Mouse (Mus musculus): ENCODE results near the gene Drosha. TPM values are rescaled to one million over a fixed set of nuclear protein-coding genes. Genes with fewer than 3 reads are reported as not detected.

Gene Drosha
- 42.2 and 45.6 TPM in 2 replicates for polyA plus RNA-seq (2014; fragmentation: Nextera tagmentation; extraction: Ambion mirVana)

- WGBS: under 1% methylated on average over 67 of the region's 67 CpGs
- peak; percentile 100 for ATAC-seq (replicated peaks; ENCODE audit: low FRiP score, low TSS enrichment, low read depth)
- H3K36me3 ChIP-seq (ENCODE audit: control insufficient read depth, insufficient read depth, low read length): peaks cover 48% of the 10 kb centered on the region
- peak within 1 kb of the TSS; percentile 83 for H3K4me2 ChIP-seq (ENCODE audit: low read length)
- no peaks in the 10 kb centered on the region for H3K27me3 ChIP-seq (replicated peaks; ENCODE audit: control insufficient read depth, insufficient read depth, low read length)
- DNase-seq (ENCODE audit: low spot score): peak; percentile 99
- peak within 1 kb of the TSS; percentile 90 for H3K9ac ChIP-seq (ENCODE audit: low read length)
- H3K4me3 ChIP-seq (ENCODE audit: low read depth, low read length): peak within 1 kb of the TSS; percentile 97
- no peaks in the 10 kb centered on the region for H3K9me3 ChIP-seq (ENCODE audit: control insufficient read depth, low read length)
- H3K27ac ChIP-seq (ENCODE audit: low read depth): peak within 1 kb of the TSS; percentile 73
- peaks cover 16% of the 10 kb centered on the region for H3K4me1 ChIP-seq (replicated peaks; ENCODE audit: control insufficient read depth, insufficient read depth, low read length)
These were observed at the start of gene Drosha, which contains the start of gene 6030458C11Rik for GRCm38 (mm10) chr15:12824197-12824952. Gene Drosha, plus strand, starts transcription at chr15:12824815. Gene 6030458C11Rik, minus strand, starts transcription at chr15:12824649.

GRCm38 (mm10) chr15:12781296-12781695, 43.3 kb upstream of the Drosha start:
- no peak for ATAC-seq (replicated peaks; ENCODE audit: low FRiP score, low TSS enrichment, low read depth)
- Histone ChIP-seq H3K9me3 (ENCODE audit: control insufficient read depth, low read length) (0 out of 2 replicates have a peak, but pooled peaks cover 2% of the 10 kb centered on the region), H3K4me3 (ENCODE audit: low read depth, low read length) (no peak overlapping the region), H3K36me3 (ENCODE audit: control insufficient read depth, insufficient read depth, low read length) (no peaks in the 10 kb centered on the region), H3K27ac (ENCODE audit: low read depth) (no peak overlapping the region), H3K4me1 (replicated peaks; ENCODE audit: control insufficient read depth, insufficient read depth, low read length) (no peaks in the 10 kb centered on the region), H3K27me3 (replicated peaks; ENCODE audit: control insufficient read depth, insufficient read depth, low read length) (no peaks in the 10 kb centered on the region), H3K9ac (ENCODE audit: low read length) (no peak overlapping the region), H3K4me2 (ENCODE audit: low read length) (no peak overlapping the region)
- WGBS: 74% methylated on average over 6 of the region's 6 CpGs
- no peak for DNase-seq (ENCODE audit: low spot score)

- Histone ChIP-seq H3K4me3 (ENCODE audit: low read depth, low read length) (no peak overlapping the region), H3K36me3 (ENCODE audit: control insufficient read depth, insufficient read depth, low read length) (no peaks in the 10 kb centered on the region), H3K4me2 (ENCODE audit: low read length) (no peak overlapping the region), H3K27me3 (replicated peaks; ENCODE audit: control insufficient read depth, insufficient read depth, low read length) (no peaks in the 10 kb centered on the region), H3K4me1 (replicated peaks; ENCODE audit: control insufficient read depth, insufficient read depth, low read length) (no peaks in the 10 kb centered on the region), H3K9me3 (ENCODE audit: control insufficient read depth, low read length) (no peaks in the 10 kb centered on the region), H3K9ac (ENCODE audit: low read length) (no peak overlapping the region), H3K27ac (ENCODE audit: low read depth) (no peak overlapping the region)
- WGBS: 50% methylated on average over 14 of the region's 16 CpGs
- ATAC-seq (replicated peaks; ENCODE audit: low FRiP score, low TSS enrichment, low read depth): no peak
- DNase-seq (ENCODE audit: low spot score): no peak
These were observed 42.8 kb upstream of the Drosha start for GRCm38 (mm10) chr15:12781729-12782326.

- Histone ChIP-seq H3K4me3 (ENCODE audit: low read depth, low read length) (no peak overlapping the region), H3K9ac (ENCODE audit: low read length) (no peak overlapping the region), H3K36me3 (ENCODE audit: control insufficient read depth, insufficient read depth, low read length) (no peaks in the 10 kb centered on the region), H3K9me3 (ENCODE audit: control insufficient read depth, low read length) (no peaks in the 10 kb centered on the region), H3K27me3 (replicated peaks; ENCODE audit: control insufficient read depth, insufficient read depth, low read length) (no peaks in the 10 kb centered on the region), H3K4me1 (replicated peaks; ENCODE audit: control insufficient read depth, insufficient read depth, low read length) (peaks cover 7% of the 10 kb centered on the region), H3K4me2 (ENCODE audit: low read length) (no peak overlapping the region), H3K27ac (ENCODE audit: low read depth) (no peak overlapping the region)
- ATAC-seq (replicated peaks; ENCODE audit: low FRiP score, low TSS enrichment, low read depth): no peak
- 84% methylated on average over 5 of the region's 5 CpGs for WGBS
- DNase-seq (ENCODE audit: low spot score): no peak
These were observed 36.1 kb upstream of the Drosha start for GRCm38 (mm10) chr15:12788536-12788935.

- WGBS: 10% methylated on average over 10 of the region's 10 CpGs
- no peaks in the 10 kb centered on the region for H3K36me3 ChIP-seq (ENCODE audit: control insufficient read depth, insufficient read depth, low read length)
- no peaks in the 10 kb centered on the region for H3K9me3 ChIP-seq (ENCODE audit: control insufficient read depth, low read length)
- H3K9ac ChIP-seq (ENCODE audit: low read length): no peak overlapping the region
- no peak overlapping the region for H3K4me3 ChIP-seq (ENCODE audit: low read depth, low read length)
- peak; percentile 75 for ATAC-seq (replicated peaks; ENCODE audit: low FRiP score, low TSS enrichment, low read depth)
- H3K27ac ChIP-seq (ENCODE audit: low read depth): peak overlapping the region; percentile 43; the same call in 1 of the 2 replicates
- H3K4me2 ChIP-seq (ENCODE audit: low read length): peak overlapping the region; percentile 24; the same call in 1 of the 2 replicates
- H3K27me3 ChIP-seq (replicated peaks; ENCODE audit: control insufficient read depth, insufficient read depth, low read length): no peaks in the 10 kb centered on the region
- peaks cover 7% of the 10 kb centered on the region for H3K4me1 ChIP-seq (replicated peaks; ENCODE audit: control insufficient read depth, insufficient read depth, low read length)
- DNase-seq (ENCODE audit: low spot score): no peak
These were observed 35.2 kb upstream of the Drosha start for GRCm38 (mm10) chr15:12789406-12789867.

- Histone ChIP-seq H3K4me1 (replicated peaks; ENCODE audit: control insufficient read depth, insufficient read depth, low read length) (peaks cover 5% of the 10 kb centered on the region), H3K9ac (ENCODE audit: low read length) (no peak overlapping the region), H3K27me3 (replicated peaks; ENCODE audit: control insufficient read depth, insufficient read depth, low read length) (no peaks in the 10 kb centered on the region), H3K9me3 (ENCODE audit: control insufficient read depth, low read length) (no peaks in the 10 kb centered on the region), H3K27ac (ENCODE audit: low read depth) (no peak overlapping the region), H3K36me3 (ENCODE audit: control insufficient read depth, insufficient read depth, low read length) (no peaks in the 10 kb centered on the region), H3K4me2 (ENCODE audit: low read length) (no peak overlapping the region), H3K4me3 (ENCODE audit: low read depth, low read length) (no peak overlapping the region)
- 74% methylated on average over 6 of the region's 6 CpGs for WGBS
- DNase-seq (ENCODE audit: low spot score) (no peak), ATAC-seq (replicated peaks; ENCODE audit: low FRiP score, low TSS enrichment, low read depth) (no peak)
These were observed 30.3 kb upstream of the Drosha start for GRCm38 (mm10) chr15:12794311-12794710.

- WGBS: 2% methylated on average over 2 of the region's 2 CpGs
- H3K27me3 ChIP-seq (replicated peaks; ENCODE audit: control insufficient read depth, insufficient read depth, low read length): no peaks in the 10 kb centered on the region
- ATAC-seq (replicated peaks; ENCODE audit: low FRiP score, low TSS enrichment, low read depth): no peak
These were observed 29.1 kb upstream of the Drosha start for GRCm38 (mm10) chr15:12795457-12795894.

GRCm38 (mm10) chr15:12795909-12796470, 28.6 kb upstream of the Drosha start:
- Histone ChIP-seq H3K27me3 (replicated peaks; ENCODE audit: control insufficient read depth, insufficient read depth, low read length) (no peaks in the 10 kb centered on the region), H3K4me2 (ENCODE audit: low read length) (no peak overlapping the region), H3K9me3 (ENCODE audit: control insufficient read depth, low read length) (no peaks in the 10 kb centered on the region), H3K36me3 (ENCODE audit: control insufficient read depth, insufficient read depth, low read length) (no peaks in the 10 kb centered on the region), H3K4me1 (replicated peaks; ENCODE audit: control insufficient read depth, insufficient read depth, low read length) (no peaks in the 10 kb centered on the region), H3K9ac (ENCODE audit: low read length) (no peak overlapping the region), H3K27ac (ENCODE audit: low read depth) (no peak overlapping the region), H3K4me3 (ENCODE audit: low read depth, low read length) (no peak overlapping the region)
- DNase-seq (ENCODE audit: low spot score): no peak
- 46% methylated on average over 13 of the region's 13 CpGs for WGBS
- no peak for ATAC-seq (replicated peaks; ENCODE audit: low FRiP score, low TSS enrichment, low read depth)

More at GRCm38 (mm10) chr15:12795457-12795894, 29.1 kb upstream of the Drosha start:
- Histone ChIP-seq H3K36me3 (ENCODE audit: control insufficient read depth, insufficient read depth, low read length) (no peaks in the 10 kb centered on the region), H3K4me2 (ENCODE audit: low read length) (no peak overlapping the region), H3K9me3 (ENCODE audit: control insufficient read depth, low read length) (no peaks in the 10 kb centered on the region), H3K4me3 (ENCODE audit: low read depth, low read length) (no peak overlapping the region), H3K27ac (ENCODE audit: low read depth) (no peak overlapping the region), H3K4me1 (replicated peaks; ENCODE audit: control insufficient read depth, insufficient read depth, low read length) (no peaks in the 10 kb centered on the region), H3K9ac (ENCODE audit: low read length) (no peak overlapping the region)
- peak; percentile 60 for DNase-seq (ENCODE audit: low spot score)

Data from intestine, embryonic 14.5 days (tissue).